Mouse (Mus musculus): ENCODE measurements around the gene Ube4b. TPM values are rescaled to one million over a fixed set of nuclear protein-coding genes. Genes with fewer than 3 reads are reported as not detected.

Gene Ube4b
- polyA plus RNA-seq (2014; fragmentation: Illumina TruSeq; extraction: RNeasy Lipid Tissue Mini Kit (QIAGEN cat#74804)): 45.6 TPM

GRCm38 (mm10) chr4:149426325-149427199 is at the start of gene Ube4b:
Gene Ube4b, minus strand, starts transcription at chr4:149426749.

GRCm38 (mm10) chr4:149454879-149455278 is 28.3 kb upstream of the Ube4b start, which contains the start of gene Rbp7:
Gene Rbp7, minus strand, starts transcription at chr4:149454978.

GRCm38 (mm10) chr4:149307596-149308490 is 118.7 kb downstream of the Ube4b start, which contains the start of gene Kif1b:
Gene Kif1b, minus strand, starts transcription at chr4:149307693.

Other genes with a start within 250 kb of the Ube4b start
- gene Kif1b, start 119.1 kb downstream of the Ube4b start, polyA plus RNA-seq (2014; fragmentation: Illumina TruSeq; extraction: RNeasy Lipid Tissue Mini Kit (QIAGEN cat#74804)): 96.1 TPM
- 1.9 TPM for gene Rbp7, start 28.2 kb upstream of the Ube4b start, polyA plus RNA-seq (2014; fragmentation: Illumina TruSeq; extraction: RNeasy Lipid Tissue Mini Kit (QIAGEN cat#74804))
- not detected for gene Tmem274, start 50.6 kb upstream of the Ube4b start, polyA plus RNA-seq (2014; fragmentation: Illumina TruSeq; extraction: RNeasy Lipid Tissue Mini Kit (QIAGEN cat#74804))
- gene Nmnat1, start 58.5 kb upstream of the Ube4b start, polyA plus RNA-seq (2014; fragmentation: Illumina TruSeq; extraction: RNeasy Lipid Tissue Mini Kit (QIAGEN cat#74804)): 2.6 TPM
- 28.2 TPM for gene Lzic, start 58.5 kb upstream of the Ube4b start, polyA plus RNA-seq (2014; fragmentation: Illumina TruSeq; extraction: RNeasy Lipid Tissue Mini Kit (QIAGEN cat#74804))
- 9.2 TPM for gene Ctnnbip1, start 91.5 kb upstream of the Ube4b start, polyA plus RNA-seq (2014; fragmentation: Illumina TruSeq; extraction: RNeasy Lipid Tissue Mini Kit (QIAGEN cat#74804))
- 21.6 TPM for gene Clstn1, start 159.7 kb upstream of the Ube4b start, polyA plus RNA-seq (2014; fragmentation: Illumina TruSeq; extraction: RNeasy Lipid Tissue Mini Kit (QIAGEN cat#74804))

Measured in ovary, adult 10 weeks (tissue).